Mouse (Mus musculus) testis, postnatal 10 days (tissue): ENCODE data around the gene Fgfr1op2.
A peak's percentile ranks its signal among the peaks of the same experiment; 100 is the strongest.

Experiments used
- DNase-seq: peaks from one replicate; pipeline ENCODE4 v3.0.0; 2021; ENCODE audit warnings: low spot score

The Fgfr1op2 gene

GRCm38 (mm10) chr6:146602601-146603000 is 25.6 kb downstream of the Fgfr1op2 start:
- DNase-seq = no peak

- DNase-seq = peak; percentile 54
These were observed 26.6 kb downstream of the Fgfr1op2 start for GRCm38 (mm10) chr6:146603651-146604050.

GRCm38 (mm10) chr6:146611385-146611784 is 34.4 kb downstream of the Fgfr1op2 start:
- DNase-seq = no peak

GRCm38 (mm10) chr6:146611897-146612296 is 34.9 kb downstream of the Fgfr1op2 start:
- DNase-seq = no peak

- no peak for DNase-seq
These were observed 35.7 kb downstream of the Fgfr1op2 start for GRCm38 (mm10) chr6:146612736-146613135.

- DNase-seq = no peak
These were observed 36.9 kb downstream of the Fgfr1op2 start for GRCm38 (mm10) chr6:146613907-146614306.

GRCm38 (mm10) chr6:146614541-146614940 is 37.5 kb downstream of the Fgfr1op2 start:
- DNase-seq = no peak

GRCm38 (mm10) chr6:146615891-146616290 is 38.9 kb downstream of the Fgfr1op2 start:
- no peak for DNase-seq

- DNase-seq = no peak
These were observed 39.7 kb downstream of the Fgfr1op2 start for GRCm38 (mm10) chr6:146616670-146617069.

GRCm38 (mm10) chr6:146628123-146628522 is 51.1 kb downstream of the Fgfr1op2 start:
- no peak for DNase-seq

GRCm38 (mm10) chr6:146629781-146630756 is 53.1 kb downstream of the Fgfr1op2 start:
- no peak for DNase-seq

GRCm38 (mm10) chr6:146630961-146631360 is 54.0 kb downstream of the Fgfr1op2 start:
- no peak for DNase-seq

- no peak for DNase-seq
These were observed 54.8 kb downstream of the Fgfr1op2 start for GRCm38 (mm10) chr6:146631847-146632246.

- DNase-seq = no peak
These were observed 55.4 kb downstream of the Fgfr1op2 start for GRCm38 (mm10) chr6:146632403-146632802.

- no peak for DNase-seq
These were observed 56.1 kb downstream of the Fgfr1op2 start for GRCm38 (mm10) chr6:146633097-146633496.

GRCm38 (mm10) chr6:146633629-146634014 is 56.6 kb downstream of the Fgfr1op2 start:
- DNase-seq = no peak

- DNase-seq = peak; percentile 83
These were observed 57.2 kb downstream of the Fgfr1op2 start for GRCm38 (mm10) chr6:146634015-146634722.

- DNase-seq = no peak
These were observed 58.0 kb downstream of the Fgfr1op2 start for GRCm38 (mm10) chr6:146634759-146635606.

GRCm38 (mm10) chr6:146636482-146636881 is 59.5 kb downstream of the Fgfr1op2 start:
- DNase-seq = no peak

GRCm38 (mm10) chr6:146640068-146640965 is 63.3 kb downstream of the Fgfr1op2 start:
- DNase-seq = no peak

GRCm38 (mm10) chr6:146640991-146641390 is 64.0 kb downstream of the Fgfr1op2 start:
- DNase-seq = no peak
